Mouse (Mus musculus) heart, postnatal 0 days (tissue): ENCODE measurements at regions not wholly inside any gene's neighbourhood (a gene's known extent, or its start where the extent isn't known, plus 50 kb on each side); places are given as distances from the start of the nearest gene placed in this dataset.

ENCODE experiments used
- CTCF ChIP-seq: IDR thresholded peaks from 2 replicates; pipeline ENCODE4 v1.5.1; 2016; ENCODE audit warnings: antibody characterized with exemption, control low read depth, low read depth
- EP300 ChIP-seq: IDR thresholded peaks from 2 replicates; pipeline ENCODE4 v1.6.1; 2016; ENCODE audit warnings: antibody characterized with exemption, low read depth

- TF ChIP-seq CTCF (no peak), EP300 (no peak)
Observed at GRCm38 (mm10) chr7:36177947-36178346, 375.1 kb upstream of the Zfp507 start.
